Comparison of ENCODE assay signal across 23 mouse cellular contexts in genomic region chr19:24907655-24908054, GRCm38 (mm10). TPM values are rescaled to one million over a fixed set of nuclear protein-coding genes. Genes with fewer than 3 reads are reported as not detected.
"Had no signal": no experiment of that assay in that cellular context is flagged by ENCODE, and none has a peak within 500 bp of the region (broad histone marks: within the 10 kb centered on the region; RNA-seq: fewer than 3 reads in every experiment).

No protein-coding gene starts in this region.

- H3K36me3 ChIP-seq: neural tube, embryonic 13.5 days; neural tube, embryonic 15.5 days; stomach, embryonic 15.5 days had no signal

- H3K27ac ChIP-seq: neural tube, embryonic 13.5 days; neural tube, embryonic 15.5 days; stomach, embryonic 15.5 days; stomach, postnatal 0 days had no signal

- H3K4me3 ChIP-seq: neural tube, embryonic 13.5 days; neural tube, embryonic 15.5 days; stomach, embryonic 15.5 days had no signal

- H3K4me1 ChIP-seq: neural tube, embryonic 13.5 days; neural tube, embryonic 15.5 days; stomach, embryonic 15.5 days had no signal

- H3K9me3 ChIP-seq: neural tube, embryonic 13.5 days; neural tube, embryonic 15.5 days; stomach, embryonic 15.5 days had no signal

- H3K4me2 ChIP-seq: neural tube, embryonic 13.5 days; neural tube, embryonic 15.5 days; stomach, embryonic 15.5 days had no signal

- H3K9ac ChIP-seq: neural tube, embryonic 13.5 days; neural tube, embryonic 15.5 days; stomach, embryonic 15.5 days had no signal

- DNase-seq: retina, postnatal 1 day; right cerebral cortex, adult 18-20 months; right cerebral cortex, postnatal 14 days; right cerebral cortex, postnatal 25 days; right cerebral cortex, postnatal 4 days; spleen, adult 18-20 months; thymus, adult 18-20 months; thymus, adult 2 months; thymus, postnatal 14 days; thymus, postnatal 25 days; thymus, postnatal 36 days; thymus, postnatal 4 days had no signal

RNA-seq across cellular contexts. Expression of gene Foxd4, which starts 6.7 kb away (rescaled TPM):
- polyA plus RNA-seq: neural tube, embryonic 13.5 days; neural tube, embryonic 14.5 days; neural tube, embryonic 15.5 days; small intestine, adult 2 months; stomach, embryonic 14.5 days; stomach, embryonic 15.5 days; stomach, postnatal 0 days; testis, adult 2 months; thymus, adult 2 months; thymus, postnatal 0 days; urinary bladder, adult 2 months had no signal

RNA-seq across cellular contexts. Expression of gene Pgm5, which starts 46.0 kb away (rescaled TPM):
- total RNA-seq: neutrophil, adult 5-6 weeks had no signal
